In the genomic region with DNA sequence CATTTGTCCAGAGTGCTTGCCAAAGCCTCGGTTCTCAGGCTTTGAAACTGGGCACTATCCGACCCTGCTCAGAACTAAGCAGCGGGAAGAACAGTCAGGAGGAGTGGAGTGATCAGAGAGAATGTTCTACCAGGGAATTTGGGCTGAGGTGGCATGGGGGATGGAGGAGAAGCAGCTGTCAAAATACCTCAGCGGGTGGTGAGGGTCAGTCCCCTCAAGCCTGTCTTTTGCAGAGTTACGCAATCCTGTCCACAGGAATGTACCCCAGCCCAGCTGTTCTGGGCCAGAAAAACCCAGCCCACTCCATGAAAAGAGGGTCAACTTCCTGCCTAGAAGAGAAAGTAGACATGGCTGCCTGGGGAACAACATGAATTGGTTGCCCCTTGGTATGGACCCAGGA, we compare ENCODE assay signal across 20 mouse cellular contexts. TPM values are rescaled to one million over a fixed set of nuclear protein-coding genes. Genes with fewer than 3 reads are reported as not detected.
A peak's percentile ranks its signal among the peaks of the same experiment; 100 is the strongest.
DNase-seq lines count a peak whose midpoint lies in the region; ATAC-seq and TF ChIP-seq lines count a peak whose summit lies in the region.
"Had no signal": no experiment of that assay in that cellular context is flagged by ENCODE, and none has a peak within 500 bp of the region (broad histone marks: within the 10 kb centered on the region; RNA-seq: fewer than 3 reads in every experiment).

No protein-coding gene starts in this region.

- H3K9ac ChIP-seq in kidney, postnatal 0 days (ENCODE audit: low read depth, low read length) = no peak overlapping the region
- no peak overlapping the region for H3K9ac ChIP-seq in lung, embryonic 16.5 days (ENCODE audit: low read length)
- H3K9ac ChIP-seq: midbrain, embryonic 15.5 days; neural tube, embryonic 15.5 days had no signal

- no peak overlapping the region for H3K4me3 ChIP-seq in kidney, postnatal 0 days (replicated peaks; ENCODE audit: low read depth, low read length)
- no peak overlapping the region for H3K4me3 ChIP-seq in lung, embryonic 16.5 days (ENCODE audit: low read length)
- H3K4me3 ChIP-seq: heart, embryonic 10.5 days; midbrain, embryonic 15.5 days; neural tube, embryonic 15.5 days had no signal

- TF ChIP-seq CTCF in kidney, postnatal 0 days (IDR thresholded peaks at IDR 0.05; ENCODE audit: low read depth) = no peak

- WGBS in kidney, postnatal 0 days = 52% methylated on average over 5 of the region's 5 CpGs
- 41% methylated on average over 5 of the region's 5 CpGs for WGBS in lung, embryonic 16.5 days

- H3K4me2 ChIP-seq in kidney, postnatal 0 days (ENCODE audit: low read length) = no peak overlapping the region
- H3K4me2 ChIP-seq in lung, embryonic 16.5 days (ENCODE audit: low read depth, low read length) = no peak overlapping the region
- H3K4me2 ChIP-seq: midbrain, embryonic 15.5 days; neural tube, embryonic 15.5 days had no signal

- 0 out of 2 replicates have a peak, but pooled peaks cover 4% of the 10 kb centered on the region for H3K4me1 ChIP-seq in kidney, postnatal 0 days (replicated peaks; ENCODE audit: insufficient read depth, low read length)
- peaks cover 34% of the 10 kb centered on the region for H3K4me1 ChIP-seq in lung, embryonic 16.5 days (replicated peaks; ENCODE audit: control insufficient read depth, insufficient read depth, low read length)

- no peaks in the 10 kb centered on the region for H3K9me3 ChIP-seq in kidney, postnatal 0 days (replicated peaks; ENCODE audit: low read length)
- H3K9me3 ChIP-seq in lung, embryonic 16.5 days (ENCODE audit: control insufficient read depth, low read length) = no peaks in the 10 kb centered on the region
- H3K9me3 ChIP-seq: heart, embryonic 10.5 days; midbrain, embryonic 15.5 days; neural tube, embryonic 15.5 days had no signal

- peak; percentile 21 for DNase-seq in kidney, postnatal 0 days (ENCODE audit: low spot score)
- DNase-seq in kidney, postnatal 10 days = no peak
- DNase-seq in lung, adult 18-20 months = no peak
- peak; percentile 42 for DNase-seq in lung, postnatal 10 days
- DNase-seq in gastrocnemius, adult 8-10 months (ENCODE audit: low spot score in 2 of 2) = no peak
- DNase-seq: cerebellum, adult 18-20 months; cerebellum, postnatal 25 days; gastrocnemius, postnatal 25 days; kidney, adult 9 months; kidney, postnatal 4 days; layer of hippocampus, adult 9-11 months; right cerebral cortex, postnatal 14 days; spleen, adult 18-20 months; thymus, adult 2 months had no signal

- H3K27ac ChIP-seq in kidney, postnatal 0 days = no peak overlapping the region
- peak overlapping the region; percentile 64 for H3K27ac ChIP-seq in lung, embryonic 16.5 days (ENCODE audit: low read length)
- H3K27ac ChIP-seq: heart, embryonic 10.5 days; midbrain, embryonic 15.5 days; neural tube, embryonic 15.5 days had no signal

- ATAC-seq in kidney, postnatal 0 days (replicated peaks; ENCODE audit: low FRiP score, low read depth) = no peak
- ATAC-seq in lung, embryonic 16.5 days (ENCODE audit: low read depth) = peak; percentile 12; the same call in 1 of the 2 replicates
- no peak for ATAC-seq in inflammation-experienced regulatory T-cells, adult 6 months
- ATAC-seq: forebrain, embryonic 14.5 days; midbrain, embryonic 15.5 days had no signal

- H3K36me3 ChIP-seq in kidney, postnatal 0 days (ENCODE audit: insufficient read depth, low read length) = no peaks in the 10 kb centered on the region
- H3K36me3 ChIP-seq in lung, embryonic 16.5 days (ENCODE audit: control insufficient read depth, insufficient read depth, low read length) = peaks cover 2% of the 10 kb centered on the region; the same call in 1 of the 2 replicates
- H3K36me3 ChIP-seq: heart, embryonic 10.5 days; midbrain, embryonic 15.5 days; neural tube, embryonic 15.5 days had no signal

- H3K27me3 ChIP-seq in kidney, postnatal 0 days (ENCODE audit: insufficient read depth, low read length) = no peaks in the 10 kb centered on the region
- no peaks in the 10 kb centered on the region for H3K27me3 ChIP-seq in lung, embryonic 16.5 days (ENCODE audit: control insufficient read depth, insufficient read depth, low read depth, low read length)
- H3K27me3 ChIP-seq: midbrain, embryonic 15.5 days; neural tube, embryonic 15.5 days had no signal

RNA-seq across cellular contexts. Expression of gene Chst15, which starts 56.4 kb away (rescaled TPM):
- polyA plus RNA-seq in kidney, postnatal 0 days (2015; fragmentation: Nextera tagmentation; extraction: Ambion mirVana) = 8.6 and 10.8 TPM in 2 replicates
- 22.3 and 24.8 TPM in 2 replicates for polyA plus RNA-seq in lung, embryonic 16.5 days (2015; fragmentation: Nextera tagmentation; extraction: Ambion mirVana)
- total RNA-seq in gastrocnemius, adult 8-10 months (2022) = 1 to 10 TPM; 1.4 to 2.6 (median 1.8) TPM
- polyA plus RNA-seq in inflammation-experienced regulatory T-cells, adult 6 months (2017; shearing (Covaris generic)) = 1 to 10 TPM in 2 of 3 experiments, under 1 TPM in 1; 0.88 to 6.2 (median 4.8) TPM

Comparison
In these comparisons a context has a peak if more than half of its experiments do, and no peak if none do; other contexts are left out.
1. DNase-seq: peak in kidney, postnatal 0 days (single experiment) and lung, postnatal 10 days (single experiment); none in kidney, postnatal 10 days (single experiment), lung, adult 18-20 months (0 of 2) and gastrocnemius, adult 8-10 months (0 of 2).